7 mouse cellular contexts compared by ENCODE assay signal in genomic region chr16:35489066-35489718, GRCm38 (mm10). TPM values are rescaled to one million over a fixed set of nuclear protein-coding genes. Genes with fewer than 3 reads are reported as not detected.
A peak's percentile ranks its signal among the peaks of the same experiment; 100 is the strongest.
DNase-seq lines count a peak whose midpoint lies in the region; ATAC-seq and TF ChIP-seq lines count a peak whose summit lies in the region.

No protein-coding gene starts in this region.

- no peaks in the 10 kb centered on the region for H3K36me3 ChIP-seq in C2C12 (ENCODE audit: control insufficient read depth, insufficient read depth)
- H3K36me3 ChIP-seq in hindbrain, embryonic 16.5 days (ENCODE audit: control insufficient read depth, insufficient read depth, low read length) = no peaks in the 10 kb centered on the region
- no peaks in the 10 kb centered on the region for H3K36me3 ChIP-seq in lung, postnatal 0 days (ENCODE audit: insufficient read depth, low read length)

- H3K79me3 ChIP-seq in C2C12 (ENCODE audit: low read depth) = peaks cover under 1% of the 10 kb centered on the region

- ATAC-seq in hindbrain, embryonic 16.5 days = no peak
- ATAC-seq in lung, postnatal 0 days = no peak
- no peak for ATAC-seq in erythroid progenitor cell, adult 5-6 weeks (replicated peaks; ENCODE audit: low FRiP score, poor library complexity, severe bottlenecking)

- H3K27me3 ChIP-seq in C2C12 (ENCODE audit: control insufficient read depth, insufficient read depth, insufficient read length) = peaks cover 3% of the 10 kb centered on the region
- no peaks in the 10 kb centered on the region for H3K27me3 ChIP-seq in hindbrain, embryonic 16.5 days (replicated peaks; ENCODE audit: control insufficient read depth, insufficient read depth, low read length)
- H3K27me3 ChIP-seq in lung, postnatal 0 days (replicated peaks; ENCODE audit: insufficient read depth, low read length) = no peaks in the 10 kb centered on the region

- no peak for TF ChIP-seq CTCF in C2C12 (IDR thresholded peaks at IDR 0.05; ENCODE audit: control insufficient read depth, insufficient read depth, insufficient read length)
- TF ChIP-seq CTCF in lung, postnatal 0 days (IDR thresholded peaks at IDR 0.05) = no peak

- peak overlapping the region; percentile 52 for H3K4me3 ChIP-seq in C2C12 (ENCODE audit: insufficient read depth, poor library complexity, severe bottlenecking)
- peak overlapping the region; percentile 64 for H3K4me3 ChIP-seq in hindbrain, embryonic 16.5 days (ENCODE audit: low read length)
- H3K4me3 ChIP-seq in lung, postnatal 0 days (ENCODE audit: low read depth, low read length) = no peak overlapping the region

- H3K27ac ChIP-seq in hindbrain, embryonic 16.5 days (ENCODE audit: low read depth, low read length) = no peak overlapping the region
- H3K27ac ChIP-seq in lung, postnatal 0 days (ENCODE audit: low read length) = no peak overlapping the region

- no peak overlapping the region for H3K9ac ChIP-seq in hindbrain, embryonic 16.5 days (ENCODE audit: low read depth, low read length)
- no peak overlapping the region for H3K9ac ChIP-seq in lung, postnatal 0 days (replicated peaks; ENCODE audit: low read depth)

- no peaks in the 10 kb centered on the region for H3K9me3 ChIP-seq in hindbrain, embryonic 16.5 days (ENCODE audit: control insufficient read depth, low read length)
- no peaks in the 10 kb centered on the region for H3K9me3 ChIP-seq in lung, postnatal 0 days (ENCODE audit: low read length)

- peak; percentile 59 for DNase-seq in 3T3-L1 (ENCODE audit: low read depth, low spot score)
- peak; percentile 7 for DNase-seq in lung, postnatal 0 days (ENCODE audit: low spot score)
- no peak for DNase-seq in cerebellum, postnatal 10 days
- DNase-seq in cerebellum, postnatal 25 days = no peak

- H3K4me1 ChIP-seq in hindbrain, embryonic 16.5 days (ENCODE audit: control insufficient read depth, insufficient read depth, low read depth, low read length) = peaks cover 13% of the 10 kb centered on the region
- H3K4me1 ChIP-seq in lung, postnatal 0 days (ENCODE audit: insufficient read depth, low read depth, low read length) = no peaks in the 10 kb centered on the region

- 44% methylated on average over 10 of the region's 10 CpGs for WGBS in hindbrain, embryonic 16.5 days
- WGBS in lung, postnatal 0 days = 31% methylated on average over 10 of the region's 10 CpGs

- TF ChIP-seq EP300 in lung, postnatal 0 days (IDR thresholded peaks at IDR 0.05) = no peak

- H3K4me2 ChIP-seq in hindbrain, embryonic 16.5 days (ENCODE audit: low read length) = peak overlapping the region; percentile 82
- peak overlapping the region; percentile 84; the same call in 1 of the 2 replicates for H3K4me2 ChIP-seq in lung, postnatal 0 days (replicated peaks; ENCODE audit: low read depth, low read length)

- no peak overlapping the region for H3ac ChIP-seq in C2C12 (ENCODE audit: control insufficient read depth, insufficient read length, low read depth)

- no peaks in the 10 kb centered on the region for H3K79me2 ChIP-seq in C2C12 (ENCODE audit: control insufficient read depth, insufficient read depth)

TF ChIP-seq in C2C12, 6 proteins besides CTCF, POLR2A, EP300 and RAD21:
- TF ChIP-seq CEBPB (IDR thresholded peaks at IDR 0.05; ENCODE audit: low read depth) (no peak), MAX (IDR thresholded peaks at IDR 0.05) (no peak), MYOG (IDR thresholded peaks at IDR 0.05; ENCODE audit: control insufficient read depth, extremely low read depth, insufficient read length) (no peak), MYOD1 (IDR thresholded peaks at IDR 0.05; ENCODE audit: control insufficient read depth, insufficient read length, low read depth) (no peak), FOSL1 (IDR thresholded peaks at IDR 0.05; ENCODE audit: insufficient read depth, low read length, poor library complexity, severe bottlenecking) (no peak), USF1 (IDR thresholded peaks at IDR 0.05; ENCODE audit: low read depth) (no peak)

RNA-seq across cellular contexts. Expression of gene Pdia5, which starts 1.5 kb away (rescaled TPM):
- polyA plus RNA-seq in C2C12 (2012; fragmentation: generic; extraction: Trizol) = 18.0 TPM
- 12.8 and 15.4 TPM in 2 replicates for polyA plus RNA-seq in hindbrain, embryonic 16.5 days (2015; fragmentation: Nextera tagmentation; extraction: Ambion mirVana)
- polyA plus RNA-seq in lung, postnatal 0 days (2015; fragmentation: Nextera tagmentation; extraction: Ambion mirVana) = 47.4 and 49.4 TPM in 2 replicates
- total RNA-seq in erythroid progenitor cell, adult 5-6 weeks (2015; ENCODE audit: low replicate concordance) = not detected in 2 replicates
- total RNA-seq in erythroid progenitor cell, adult 5-6 weeks (2017; ENCODE audit: low replicate concordance) = 1.2 and 1.6 TPM in 2 replicates

RNA-seq across cellular contexts. Expression of gene Sema5b, which starts 51.8 kb away (rescaled TPM):
- polyA plus RNA-seq in C2C12 (2012; fragmentation: generic; extraction: Trizol) = not detected
- polyA plus RNA-seq in hindbrain, embryonic 16.5 days (2015; fragmentation: Nextera tagmentation; extraction: Ambion mirVana) = 15.1 and 18.3 TPM in 2 replicates
- 0.60 and 0.92 TPM in 2 replicates for polyA plus RNA-seq in lung, postnatal 0 days (2015; fragmentation: Nextera tagmentation; extraction: Ambion mirVana)
- total RNA-seq in erythroid progenitor cell, adult 5-6 weeks (2015; ENCODE audit: low replicate concordance) = not detected in 2 replicates
- not detected in 2 replicates for total RNA-seq in erythroid progenitor cell, adult 5-6 weeks (2017; ENCODE audit: low replicate concordance)

Comparison
In these comparisons a context has a peak if more than half of its experiments do, and no peak if none do; other contexts are left out.
1. DNase-seq: peak in 3T3-L1 (single experiment) and lung, postnatal 0 days (single experiment); none in cerebellum, postnatal 10 days (0 of 2) and cerebellum, postnatal 25 days (0 of 2).